Mouse (Mus musculus) intestine, postnatal 0 days (tissue): ENCODE results near the gene Smurf1. TPM values are rescaled to one million over a fixed set of nuclear protein-coding genes. Genes with fewer than 3 reads are reported as not detected.

Experiments
- ATAC-seq: fragments of 200-750 bp; cut with Nextera tagmentation; 2 replicates; pipeline ENCODE4 v1.8.0; 2017; ENCODE audit warnings: mild to moderate bottlenecking, moderate TSS enrichment, moderate library complexity
- H3K27ac ChIP-seq: fragments of 300-500 bp; sonication (generic); 2 replicates; pipeline ENCODE4 v1.5.1; 2014; ENCODE audit warnings: mild to moderate bottlenecking, low read depth, low read length, moderate library complexity
- H3K27me3 ChIP-seq: fragments of 300-500 bp; sonication (generic); replicated peaks from 2 replicates; pipeline ENCODE4 v1.6.1; 2014; ENCODE audit warnings: low read length, mixed read lengths; ENCODE audit not compliant: control insufficient read depth, insufficient read depth
- H3K36me3 ChIP-seq: fragments of 300-500 bp; sonication (generic); 2 replicates; pipeline ENCODE4 v1.6.1; 2014; ENCODE audit warnings: mild to moderate bottlenecking, moderate library complexity; ENCODE audit not compliant: control insufficient read depth, insufficient read depth
- H3K4me1 ChIP-seq: fragments of 300-500 bp; sonication (generic); replicated peaks from 2 replicates; pipeline ENCODE4 v1.6.1; 2014; ENCODE audit warnings: antibody characterized with exemption, low read length, mixed read lengths; ENCODE audit not compliant: control insufficient read depth, insufficient read depth
- H3K4me2 ChIP-seq: fragments of 300-500 bp; sonication (generic); replicated peaks from 2 replicates; pipeline ENCODE4 v1.6.1; 2014; ENCODE audit warnings: low read depth, mild to moderate bottlenecking, moderate library complexity
- H3K4me3 ChIP-seq: fragments of 300-500 bp; sonication (generic); 2 replicates; pipeline ENCODE4 v1.5.1; 2014; ENCODE audit warnings: low read depth, low read length
- H3K9ac ChIP-seq: fragments of 300-500 bp; sonication (generic); 2 replicates; pipeline ENCODE4 v1.6.1; 2014; ENCODE audit warnings: mild to moderate bottlenecking, low read depth, low read length
- H3K9me3 ChIP-seq: fragments of 300-500 bp; sonication (generic); 2 replicates; pipeline ENCODE4 v1.6.1; 2016; ENCODE audit warnings: mixed run types; ENCODE audit not compliant: control insufficient read depth
- CTCF ChIP-seq: sonication (generic); IDR thresholded peaks from 2 replicates; pipeline ENCODE4 v1.5.1; 2016; ENCODE audit warnings: low read depth, mild to moderate bottlenecking, control low read depth, antibody characterized with exemption, moderate library complexity
- WGBS: fragments of 180-500 bp; shearing (Covaris S2); extraction: QIAGEN DNeasy Blood & Tissue Kit; methylation state at CpG from one replicate; pipeline ENCODE4 v1.1.7; 2014; 5-methylcytosine and 5-hydroxymethylcytosine counted together
- polyA plus RNA-seq: library from polyadenylated mRNA; unstranded; fragments of >200 nt; fragmentation: Nextera tagmentation; extraction: Ambion mirVana; gene quantifications from 2 replicates; pipeline ENCODE4 v1.2.1, GENCODE M21; 2015

Smurf1 gene
- polyA plus RNA-seq, 1 experiment from 2014 or later: 7.4 TPM

- Histone ChIP-seq H3K4me3 (no peak overlapping the region), H3K4me1 (peaks cover 4% of the 10 kb centered on the region), H3K9me3 (no peaks in the 10 kb centered on the region), H3K4me2 (no peak overlapping the region), H3K27me3 (no peaks in the 10 kb centered on the region), H3K9ac (no peak overlapping the region), H3K27ac (no peak overlapping the region), H3K36me3 (no peaks in the 10 kb centered on the region)
- no peak for TF ChIP-seq CTCF
- no peak for ATAC-seq
- WGBS: 64% methylated on average over 11 of the region's 11 CpGs
Observed at GRCm38 (mm10) chr5:144928856-144929713, 36.6 kb downstream of the Smurf1 start.

- no peaks in the 10 kb centered on the region for H3K4me1 ChIP-seq
- no peaks in the 10 kb centered on the region for H3K27me3 ChIP-seq
- no peak overlapping the region for H3K9ac ChIP-seq
- TF ChIP-seq CTCF: no peak
- H3K4me3 ChIP-seq: no peak overlapping the region
- no peak overlapping the region for H3K4me2 ChIP-seq
- ATAC-seq: no peak
- 92% methylated on average over 2 of the region's 2 CpGs for WGBS
- H3K9me3 ChIP-seq: no peaks in the 10 kb centered on the region
- H3K36me3 ChIP-seq: no peaks in the 10 kb centered on the region
- no peak overlapping the region for H3K27ac ChIP-seq
Observed at GRCm38 (mm10) chr5:144926275-144926674, 39.4 kb downstream of the Smurf1 start.

GRCm38 (mm10) chr5:144923351-144923750, 42.3 kb downstream of the Smurf1 start:
- WGBS: 65% methylated on average over 6 of the region's 6 CpGs
- H3K9me3 ChIP-seq: no peaks in the 10 kb centered on the region
- no peak overlapping the region for H3K4me3 ChIP-seq
- no peak overlapping the region for H3K27ac ChIP-seq
- H3K4me1 ChIP-seq: no peaks in the 10 kb centered on the region
- H3K36me3 ChIP-seq: no peaks in the 10 kb centered on the region
- no peak; the same call in 1 of the 2 replicates for ATAC-seq
- H3K4me2 ChIP-seq: no peak overlapping the region
- no peak overlapping the region for H3K9ac ChIP-seq
- TF ChIP-seq CTCF: no peak
- H3K27me3 ChIP-seq: no peaks in the 10 kb centered on the region

- H3K36me3 ChIP-seq: no peaks in the 10 kb centered on the region
- H3K4me1 ChIP-seq: no peaks in the 10 kb centered on the region
- 87% methylated on average over 8 of the region's 8 CpGs for WGBS
- H3K27me3 ChIP-seq: no peaks in the 10 kb centered on the region
- TF ChIP-seq CTCF: no peak
- H3K4me3 ChIP-seq: no peak overlapping the region
- no peak for ATAC-seq
- H3K9me3 ChIP-seq: no peaks in the 10 kb centered on the region
- H3K27ac ChIP-seq: no peak overlapping the region
- no peak overlapping the region for H3K9ac ChIP-seq
- H3K4me2 ChIP-seq: no peak overlapping the region
Observed at GRCm38 (mm10) chr5:144919790-144920189, 45.9 kb downstream of the Smurf1 start.

- Histone ChIP-seq H3K9me3 (no peaks in the 10 kb centered on the region), H3K4me2 (no peak overlapping the region), H3K4me1 (no peaks in the 10 kb centered on the region), H3K36me3 (no peaks in the 10 kb centered on the region), H3K4me3 (no peak overlapping the region), H3K9ac (no peak overlapping the region), H3K27ac (no peak overlapping the region), H3K27me3 (no peaks in the 10 kb centered on the region)
- ATAC-seq: no peak
- WGBS: 79% methylated on average over 9 of the region's 9 CpGs
- TF ChIP-seq CTCF: no peak
Observed at GRCm38 (mm10) chr5:144919194-144919593, 46.5 kb downstream of the Smurf1 start.

- no peak for ATAC-seq
- no peak overlapping the region for H3K4me2 ChIP-seq
- WGBS: 72% methylated on average over 8 of the region's 8 CpGs
- H3K27me3 ChIP-seq: no peaks in the 10 kb centered on the region
- no peaks in the 10 kb centered on the region for H3K9me3 ChIP-seq
- H3K9ac ChIP-seq: no peak overlapping the region
- H3K36me3 ChIP-seq: no peaks in the 10 kb centered on the region
- TF ChIP-seq CTCF: no peak
- no peak overlapping the region for H3K4me3 ChIP-seq
- H3K4me1 ChIP-seq: no peaks in the 10 kb centered on the region
- no peak overlapping the region for H3K27ac ChIP-seq
Observed at GRCm38 (mm10) chr5:144918204-144918603, 47.4 kb downstream of the Smurf1 start.
